Mouse (Mus musculus) liver, postnatal 0 days (tissue): ENCODE results near the gene Purb.

Experiments used
- CTCF ChIP-seq: sonication (generic); IDR thresholded peaks from 2 replicates; pipeline ENCODE4 v1.5.1; 2016; ENCODE audit warnings: antibody characterized with exemption, low read depth
- EP300 ChIP-seq: IDR thresholded peaks from 2 replicates; pipeline ENCODE4 v1.6.1; 2016; ENCODE audit warnings: antibody characterized with exemption, low read depth, mild to moderate bottlenecking

DNA sequence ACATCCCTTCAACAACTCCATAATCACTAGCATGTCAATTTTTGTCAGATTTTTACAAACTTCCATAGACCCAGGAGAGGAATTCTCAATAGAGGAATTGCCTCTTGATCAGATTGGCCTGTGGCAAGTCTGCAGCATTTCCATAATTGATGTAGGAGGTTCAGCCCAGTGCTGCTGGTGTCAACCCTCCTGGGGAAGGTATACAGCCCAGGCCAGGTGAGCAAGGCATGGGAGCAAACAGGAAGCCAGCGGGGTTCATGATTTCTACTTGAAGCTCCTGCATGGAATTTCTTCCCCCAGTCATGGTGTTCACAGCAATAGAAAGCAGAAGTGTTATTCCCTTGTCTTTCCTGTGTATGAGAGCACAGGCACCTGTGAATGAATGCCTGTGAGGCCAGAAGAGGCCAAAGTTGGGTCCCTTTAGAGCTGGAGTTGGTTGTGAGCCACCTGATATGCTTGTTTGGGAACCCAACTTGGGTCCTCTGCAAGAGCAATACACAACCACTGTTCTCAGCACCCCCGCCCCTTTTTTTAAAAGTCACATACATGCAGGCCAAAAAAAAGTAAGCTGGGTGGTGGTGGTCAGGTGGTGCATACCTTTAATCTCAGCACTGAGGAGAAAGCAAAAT, 54.9 kb downstream of the Purb start:
- TF ChIP-seq EP300 = no peak
- TF ChIP-seq CTCF = no peak
